ENCODE assay signal across 21 mouse cellular contexts in the genomic region with DNA sequence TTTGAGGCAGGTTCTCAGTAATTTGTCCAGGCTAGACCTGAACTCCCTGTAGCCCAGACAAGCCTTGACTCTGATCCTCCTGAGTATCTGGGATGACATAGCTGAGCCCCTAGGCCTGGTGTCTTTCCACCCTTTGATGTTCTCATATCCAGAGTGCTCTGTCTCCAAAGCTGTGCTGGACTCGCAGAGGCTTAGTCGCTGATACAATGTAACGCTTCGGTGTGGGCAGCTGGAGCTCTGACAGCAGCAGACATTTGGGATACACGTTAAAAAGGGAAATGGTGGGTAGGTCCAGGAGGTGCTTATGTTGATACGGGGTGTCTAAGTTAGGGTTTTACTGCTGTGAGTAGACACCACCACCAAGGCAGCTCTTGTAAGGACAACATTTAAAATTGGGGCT.
DNase-seq lines count a peak whose midpoint lies in the region; ATAC-seq and TF ChIP-seq lines count a peak whose summit lies in the region.
"Had no signal": no experiment of that assay in that cellular context is flagged by ENCODE, and none has a peak within 500 bp of the region (broad histone marks: within the 10 kb centered on the region; RNA-seq: fewer than 3 reads in every experiment).

No protein-coding gene starts in this region.

- DNase-seq in midbrain, embryonic 11.5 days (ENCODE audit: low spot score, missing footprints), result peak; percentile 70
- DNase-seq in midbrain, postnatal 0 days (ENCODE audit: low spot score), result no peak
- no peak for DNase-seq in CH12.LX (ENCODE audit: extremely low read depth)
- peak; percentile 48 for DNase-seq in testis, postnatal 10 days (ENCODE audit: low spot score)
- peak; percentile 77 for DNase-seq in testis, postnatal 14 days (ENCODE audit: low spot score)
- no peak for DNase-seq in left cerebral cortex, adult 9 months (ENCODE audit: low spot score in 2 of 2)
- DNase-seq in heart, postnatal 25 days (ENCODE audit: low spot score), result no peak
- DNase-seq in spleen, postnatal 10 days (ENCODE audit: low spot score in 2 of 2), result no peak
- DNase-seq: adrenal gland, adult 2 months; adrenal gland, adult 8-10 months; adrenal gland, postnatal 10 days; adrenal gland, postnatal 14 days; adrenal gland, postnatal 25 days; adrenal gland, postnatal 36 days; cerebellum, adult 11 months; cerebellum, adult 11-12 months; cerebellum, adult 18-20 months had no signal

- no peak for TF ChIP-seq POLR2A in CH12.LX (IDR thresholded peaks at IDR 0.05; ENCODE audit: low read depth, low read length)

- intact Hi-C loops in heart, postnatal 25 days (cut with DNase I), result no loop called here

- WGBS in midbrain, embryonic 11.5 days, result 89% methylated on average over 6 of the region's 6 CpGs
- 73% methylated on average over 6 of the region's 6 CpGs for WGBS in midbrain, postnatal 0 days

- dilution Hi-C loops in CH12.LX (cut with MboI; ENCODE audit: extremely low pct_ligation_motif_present, extremely low pct_unique_long_range_greater_than_20kb, low sequenced_read_pairs), result no loop called here

- in situ Hi-C loops in CH12.LX (cut with MboI; ENCODE audit: low pct_ligation_motif_present, low pct_unique_long_range_greater_than_20kb, low sequenced_read_pairs), result no loop called here

- H3K4me1 ChIP-seq in midbrain, embryonic 11.5 days (ENCODE audit: control insufficient read depth, insufficient read depth, low read length), result no peaks in the 10 kb centered on the region
- no peaks in the 10 kb centered on the region for H3K4me1 ChIP-seq in midbrain, postnatal 0 days (ENCODE audit: insufficient read depth, low read length)
- H3K4me1 ChIP-seq in CH12.LX (ENCODE audit: control insufficient read depth in 1 of 2, insufficient read depth in 2 of 2), result peaks cover 27 to 49% of the 10 kb centered on the region in 2 experiments

- H3K79me2 ChIP-seq in CH12.LX (replicated peaks; ENCODE audit: control insufficient read depth, extremely low read depth, insufficient read depth, poor library complexity, severe bottlenecking), result no peaks in the 10 kb centered on the region

- no peaks in the 10 kb centered on the region for H3K27me3 ChIP-seq in midbrain, embryonic 11.5 days (ENCODE audit: control insufficient read depth, insufficient read depth, low read length)
- no peaks in the 10 kb centered on the region for H3K27me3 ChIP-seq in midbrain, postnatal 0 days (ENCODE audit: insufficient read depth, low read length)
- H3K27me3 ChIP-seq in CH12.LX (replicated peaks), result no peaks in the 10 kb centered on the region
- H3K27me3 ChIP-seq: Patski had no signal

- no peak overlapping the region for H3K27ac ChIP-seq in midbrain, embryonic 11.5 days (ENCODE audit: low read depth, low read length)
- H3K27ac ChIP-seq in midbrain, postnatal 0 days (ENCODE audit: low read depth, low read length), result no peak overlapping the region
- peak overlapping the region; percentile 9; the same call in 1 of the 2 replicates for H3K27ac ChIP-seq in CH12.LX (ENCODE audit: insufficient read depth, low read depth)

- H3K4me2 ChIP-seq in midbrain, embryonic 11.5 days, result no peak overlapping the region
- no peak overlapping the region for H3K4me2 ChIP-seq in midbrain, postnatal 0 days (ENCODE audit: low read depth, low read length, poor library complexity, severe bottlenecking)
- no peak overlapping the region for H3K4me2 ChIP-seq in CH12.LX (ENCODE audit: insufficient read depth, low read depth, poor library complexity, severe bottlenecking)

- no peak overlapping the region for H3K9ac ChIP-seq in midbrain, embryonic 11.5 days (ENCODE audit: low read length)
- H3K9ac ChIP-seq in midbrain, postnatal 0 days (replicated peaks; ENCODE audit: low read length, poor library complexity, severe bottlenecking), result no peak overlapping the region
- H3K9ac ChIP-seq in CH12.LX (ENCODE audit: insufficient read depth, low read depth), result no peak overlapping the region

- TF ChIP-seq EP300 in CH12.LX (IDR thresholded peaks at IDR 0.05; ENCODE audit: low read length), result no peak

- no peak for TF ChIP-seq RAD21 in CH12.LX (IDR thresholded peaks at IDR 0.05; ENCODE audit: low read depth, low read length)

- no peaks in the 10 kb centered on the region for H3K9me3 ChIP-seq in midbrain, embryonic 11.5 days (ENCODE audit: control insufficient read depth, low read length)
- H3K9me3 ChIP-seq in midbrain, postnatal 0 days (ENCODE audit: low read length), result peaks cover 8% of the 10 kb centered on the region; the same call in 1 of the 2 replicates
- no peaks in the 10 kb centered on the region for H3K9me3 ChIP-seq in CH12.LX (replicated peaks; ENCODE audit: low read length)

- no peak for ATAC-seq in midbrain, embryonic 11.5 days (ENCODE audit: low FRiP score)
- ATAC-seq in midbrain, postnatal 0 days (ENCODE audit: low FRiP score), result no peak
- ATAC-seq: activated CD4-positive, CD25-positive, alpha-beta regulatory T cell, adult 4 months; CD4-positive, CD25-positive, alpha-beta regulatory T cell, adult 4 months; Patski had no signal

- no peak overlapping the region for H3K4me3 ChIP-seq in midbrain, embryonic 11.5 days (ENCODE audit: low read depth, low read length)
- H3K4me3 ChIP-seq in midbrain, postnatal 0 days (ENCODE audit: low read depth, low read length), result no peak overlapping the region
- no peak overlapping the region for H3K4me3 ChIP-seq in CH12.LX (replicated peaks in 1 of 3; ENCODE audit: low read depth in 2 of 3, low read length in 2 of 3, poor library complexity in 1 of 3)

- no peaks in the 10 kb centered on the region for H3K36me3 ChIP-seq in midbrain, embryonic 11.5 days (ENCODE audit: control insufficient read depth, insufficient read depth, low read length)
- no peaks in the 10 kb centered on the region; the same call in 1 of the 2 replicates for H3K36me3 ChIP-seq in midbrain, postnatal 0 days (ENCODE audit: insufficient read depth, low read length)
- peaks cover 79 to 87% of the 10 kb centered on the region in 2 experiments for H3K36me3 ChIP-seq in CH12.LX (replicated peaks in 1 of 2; ENCODE audit: control insufficient read depth in 1 of 2, insufficient read depth in 1 of 2, low read length in 1 of 2)
- H3K36me3 ChIP-seq: G1E had no signal

- no peak for TF ChIP-seq CTCF in midbrain, postnatal 0 days (IDR thresholded peaks at IDR 0.05)
- no peak for TF ChIP-seq CTCF in CH12.LX (conservative IDR thresholded peaks at IDR 0.05 in 1 of 2, IDR thresholded peaks at IDR 0.05 in 1 of 2; ENCODE audit: low read depth in 2 of 2, low read length in 2 of 2)

TF ChIP-seq in CH12.LX, 34 proteins besides CTCF, POLR2A, EP300 and RAD21:
- TF ChIP-seq E2F4 (IDR thresholded peaks at IDR 0.05; ENCODE audit: insufficient replicate concordance, low read depth, low read length) (no peak), BHLHE40 (IDR thresholded peaks at IDR 0.05; ENCODE audit: low read depth, low read length) (no peak), ZNF384 (IDR thresholded peaks at IDR 0.05; ENCODE audit: low read depth, low read length) (no peak), POLR2AphosphoS2 (IDR thresholded peaks at IDR 0.05; ENCODE audit: low read depth, low read length) (no peak), MYC (IDR thresholded peaks at IDR 0.05; ENCODE audit: low read depth, low read length) (no peak), PAX5 (IDR thresholded peaks at IDR 0.05; ENCODE audit: low read length) (no peak), NELFE (IDR thresholded peaks at IDR 0.05; ENCODE audit: low read depth, low read length) (no peak), JUN (IDR thresholded peaks at IDR 0.05; ENCODE audit: insufficient read depth, low read depth, low read length) (no peak), ETS1 (conservative IDR thresholded peaks at IDR 0.05; ENCODE audit: low read depth, low read length) (no peak), MEF2A (IDR thresholded peaks at IDR 0.05; ENCODE audit: borderline replicate concordance, low read depth, low read length) (no peak), ZKSCAN1 (IDR thresholded peaks at IDR 0.05; ENCODE audit: borderline replicate concordance, low read depth, low read length) (no peak), MAFK (IDR thresholded peaks at IDR 0.05; ENCODE audit: insufficient replicate concordance, low read length) (no peak), ZMIZ1 (IDR thresholded peaks at IDR 0.05; ENCODE audit: low read depth, low read length) (no peak), CHD1 (IDR thresholded peaks at IDR 0.05; ENCODE audit: low read depth, low read length) (no peak), HCFC1 (IDR thresholded peaks at IDR 0.05; ENCODE audit: low read depth, low read length) (no peak)

Comparison
In these comparisons a context has a peak if more than half of its experiments do, and no peak if none do; other contexts are left out.
1. DNase-seq: peak in midbrain, embryonic 11.5 days (single experiment), testis, postnatal 10 days (single experiment) and testis, postnatal 14 days (single experiment); none in midbrain, postnatal 0 days (single experiment), CH12.LX (single experiment), left cerebral cortex, adult 9 months (0 of 2), heart, postnatal 25 days (single experiment) and spleen, postnatal 10 days (0 of 2).